Mouse (Mus musculus) megakaryocyte, embryonic 14.5 days (primary cell): ENCODE data around the gene Csrp1. TPM values are rescaled to one million over a fixed set of nuclear protein-coding genes. Genes with fewer than 3 reads are reported as not detected.
A peak's percentile ranks its signal among the peaks of the same experiment; 100 is the strongest.

Experiments used
- H3K27me3 ChIP-seq: replicated peaks from 2 replicates; pipeline ENCODE3; 2012; ENCODE audit warnings: inconsistent platforms
- H3K36me3 ChIP-seq: replicated peaks from 2 replicates; pipeline ENCODE3; 2012; ENCODE audit warnings: low read length, inconsistent platforms, mixed read lengths
- H3K4me1 ChIP-seq: 2 replicates; pipeline ENCODE4 v1.6.1; 2012; ENCODE audit warnings: inconsistent platforms
- H3K4me3 ChIP-seq: replicated peaks from 2 replicates; pipeline ENCODE3; 2012; ENCODE audit warnings: moderate library complexity, mild to moderate bottlenecking, inconsistent platforms
- H3K9me3 ChIP-seq: 2 replicates; pipeline ENCODE4 v1.6.1; 2012; ENCODE audit warnings: inconsistent platforms
- FLI1 ChIP-seq: IDR thresholded peaks from 2 replicates; pipeline ENCODE4 v1.6.1; 2012; ENCODE audit warnings: low read length, inconsistent platforms, mixed read lengths
- GATA1 ChIP-seq: IDR thresholded peaks from 3 replicates; pipeline ENCODE4 v1.6.1; 2012; ENCODE audit warnings: mixed read lengths, low read length, inconsistent platforms, borderline replicate concordance
- polyA plus RNA-seq: library from polyadenylated mRNA; stranded (reverse); fragments of >175 nt; gene quantifications from 2 replicates; pipeline ENCODE4 v1.2.3, GENCODE M21; 2012; ENCODE audit warnings: low replicate concordance; ENCODE audit not compliant: insufficient read depth

Gene Csrp1
- polyA plus RNA-seq, 1 experiment: 121 TPM

DNA sequence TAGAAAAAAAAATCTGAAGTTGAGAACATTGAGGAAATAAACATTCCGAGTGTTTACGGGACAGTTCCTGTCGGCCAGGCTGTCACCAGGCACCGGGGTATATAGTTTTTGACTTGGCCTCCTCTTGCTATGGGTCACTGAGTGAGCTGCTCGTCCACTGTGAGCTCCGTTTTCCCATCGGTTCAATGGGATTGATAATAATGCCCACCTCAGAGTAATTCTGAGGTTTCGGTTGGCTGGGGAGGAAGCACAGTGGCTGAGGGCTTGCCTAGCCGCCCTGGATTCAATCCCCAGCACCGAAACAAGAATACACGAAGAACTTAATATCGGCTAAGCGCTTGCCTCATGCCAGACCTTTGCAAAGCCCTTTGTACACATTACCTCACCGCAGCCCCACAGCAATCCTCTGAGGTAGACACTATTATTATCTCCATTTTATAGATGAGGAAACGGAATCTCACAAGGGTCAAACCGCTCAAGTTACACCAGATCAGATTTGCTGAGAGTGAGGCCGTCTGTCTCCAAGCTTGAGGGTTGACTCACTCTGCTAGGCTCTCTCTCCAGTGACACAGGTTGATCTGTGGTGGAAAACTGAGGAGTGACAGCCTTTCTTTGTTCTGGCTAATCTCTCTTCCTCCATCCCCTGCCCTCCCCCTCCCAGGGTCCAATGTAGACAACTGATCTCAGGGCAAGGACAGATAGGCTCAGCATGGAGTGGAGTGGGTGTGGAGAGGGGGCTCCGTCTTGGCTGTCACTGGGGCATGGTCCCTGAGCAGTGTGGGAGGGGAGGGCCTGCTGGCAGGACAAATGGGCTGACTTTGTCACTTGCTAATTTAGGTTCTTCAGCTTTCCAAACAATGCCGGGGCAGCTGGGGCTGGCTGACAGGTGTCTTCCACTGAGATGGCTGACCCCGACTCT, 74.6 kb downstream of the Csrp1 start:
- Histone ChIP-seq H3K9me3 (no peaks in the 10 kb centered on the region), H3K27me3 (peaks cover 81% of the 10 kb centered on the region), H3K36me3 (no peaks in the 10 kb centered on the region), H3K4me1 (peaks cover 49% of the 10 kb centered on the region), H3K4me3 (peak overlapping the region; percentile 4)
- TF ChIP-seq GATA1 (no peak), FLI1 (no peak)

DNA sequence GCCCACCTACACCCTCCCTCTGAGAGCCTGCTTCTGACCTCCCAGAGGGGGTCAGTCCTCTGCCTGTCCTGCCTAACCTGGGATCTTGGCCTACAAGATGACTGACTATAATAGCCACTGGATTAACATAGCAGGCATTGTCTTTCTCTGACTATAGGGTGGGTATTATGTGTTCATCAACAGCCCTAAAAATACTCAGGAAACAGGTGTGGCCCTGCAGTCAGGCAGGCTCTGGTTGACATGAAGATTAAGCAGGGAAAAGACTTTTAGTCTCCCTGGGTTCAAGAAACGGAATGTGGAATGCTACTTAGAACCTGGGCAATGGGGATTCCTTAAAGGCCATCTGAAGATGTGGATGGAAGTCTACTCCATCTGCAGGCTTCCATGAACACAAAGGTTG, 78.6 kb downstream of the Csrp1 start:
- Histone ChIP-seq H3K36me3 (no peaks in the 10 kb centered on the region), H3K27me3 (peaks cover 79% of the 10 kb centered on the region), H3K4me3 (no peak overlapping the region), H3K4me1 (peaks cover 48% of the 10 kb centered on the region), H3K9me3 (no peaks in the 10 kb centered on the region)
- TF ChIP-seq GATA1 (no peak), FLI1 (no peak)

DNA sequence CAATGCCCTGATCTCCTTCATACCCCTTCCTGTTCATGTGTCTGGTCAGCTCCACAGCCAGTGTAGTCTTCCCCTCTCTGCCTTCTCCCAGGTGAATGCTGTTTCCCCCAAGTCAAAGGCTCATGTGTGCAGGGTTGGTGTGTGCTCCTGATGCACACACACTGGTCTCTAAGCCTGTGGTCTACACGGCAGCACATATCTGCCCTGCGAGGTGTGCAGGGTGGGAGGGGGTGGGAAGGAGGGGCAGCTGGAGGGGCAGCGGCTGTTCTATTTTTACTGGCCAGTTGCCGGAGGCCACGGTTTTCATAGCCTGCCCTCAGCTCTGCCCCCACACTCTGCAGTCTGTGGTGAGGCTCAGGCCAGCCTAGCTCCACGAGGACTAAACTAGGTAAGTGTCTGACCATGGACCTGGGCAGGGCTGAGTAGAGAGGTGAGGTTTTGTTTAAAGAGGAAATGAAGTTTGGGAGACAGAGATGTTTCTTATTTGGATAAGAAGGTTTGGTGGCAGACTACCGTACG, 79.3 kb downstream of the Csrp1 start:
- peaks cover 80% of the 10 kb centered on the region for H3K27me3 ChIP-seq
- no peak overlapping the region for H3K4me3 ChIP-seq
- H3K9me3 ChIP-seq: no peaks in the 10 kb centered on the region
- H3K36me3 ChIP-seq: no peaks in the 10 kb centered on the region
- TF ChIP-seq GATA1 (no peak), FLI1 (no peak)
- H3K4me1 ChIP-seq: peaks cover 44% of the 10 kb centered on the region

DNA sequence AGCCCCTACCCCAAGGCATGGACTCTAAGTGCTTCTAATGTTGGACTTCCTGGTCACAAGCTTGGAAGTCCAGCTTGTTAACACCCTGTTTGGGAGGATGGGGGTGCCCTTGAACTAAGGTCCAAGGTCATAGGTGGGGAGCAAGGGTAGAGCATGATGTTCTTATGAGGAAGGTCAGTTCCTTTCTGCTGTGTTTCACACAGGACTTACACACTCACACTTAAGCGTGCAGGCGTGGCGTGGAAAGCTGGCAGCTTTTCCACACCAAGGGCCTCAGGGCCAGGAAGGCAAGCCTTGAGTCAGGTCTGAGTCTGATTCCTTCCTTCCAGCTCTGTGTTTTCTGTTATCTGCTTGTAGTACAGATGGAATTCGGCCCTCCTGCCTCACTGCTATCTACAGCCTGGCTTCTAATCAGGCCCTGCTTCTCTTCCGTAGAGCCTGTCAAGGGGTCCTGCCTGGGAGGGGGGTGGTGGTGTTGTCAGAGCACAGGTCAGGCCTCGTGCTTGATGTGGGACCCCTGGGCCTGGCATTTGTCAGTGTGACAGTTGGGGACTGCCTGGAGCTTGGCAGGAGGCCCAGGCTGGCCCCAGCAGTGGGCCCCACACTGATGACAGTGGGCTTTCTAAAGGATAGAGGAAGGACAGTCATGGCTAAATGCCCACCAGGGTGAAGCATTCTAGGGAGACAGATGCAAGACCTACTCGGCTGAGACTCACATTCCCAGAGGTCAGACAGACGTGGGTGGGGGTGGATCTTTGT, 80.5 kb downstream of the Csrp1 start:
- no peaks in the 10 kb centered on the region for H3K9me3 ChIP-seq
- no peaks in the 10 kb centered on the region for H3K36me3 ChIP-seq
- H3K4me1 ChIP-seq: peaks cover 38% of the 10 kb centered on the region
- no peak for TF ChIP-seq GATA1
- H3K27me3 ChIP-seq: peaks cover 80% of the 10 kb centered on the region
- H3K4me3 ChIP-seq: no peak overlapping the region

Other genes starting within 250 kb of the Csrp1 start
- gene Nav1, start 112.8 kb upstream of the Csrp1 start, polyA plus RNA-seq: 13.4 and 13.9 TPM in 2 replicates
- gene Phlda3, start 46.1 kb downstream of the Csrp1 start, polyA plus RNA-seq: 104 and 232 TPM in 2 replicates
- 0.82 TPM in 1 of 2 replicates, not detected in the other for gene Tnni1, start 59.4 kb downstream of the Csrp1 start, polyA plus RNA-seq
- gene Lad1, start 98.5 kb downstream of the Csrp1 start, polyA plus RNA-seq: 0.07 TPM in 1 of 2 replicates, not detected in the other
- gene Tnnt2, start 116.3 kb downstream of the Csrp1 start, polyA plus RNA-seq: 0.59 TPM in 1 of 2 replicates, not detected in the other
- 0.04 TPM in 1 of 2 replicates, not detected in the other for gene Pkp1, start 199.1 kb downstream of the Csrp1 start, polyA plus RNA-seq